Mouse (Mus musculus) lung, adult 2 months (tissue): ENCODE measurements around the gene Ntn1.

ENCODE experiments used
- CTCF ChIP-seq: fragments of 200-500 bp; IDR thresholded peaks from 2 replicates; pipeline ENCODE4 v1.5.1; 2011; ENCODE audit warnings: mild to moderate bottlenecking, low read length, control low read depth; ENCODE audit not compliant: insufficient read depth
- POLR2A ChIP-seq: fragments of 200-500 bp; IDR thresholded peaks from 2 replicates; pipeline ENCODE4 v1.6.1; 2011; ENCODE audit warnings: low read depth, mild to moderate bottlenecking, control low read depth, low read length, borderline replicate concordance; ENCODE audit errors: extremely low read depth

GRCm38 (mm10) chr11:68199103-68199502, 201.5 kb downstream of the Ntn1 start:
- no peak for TF ChIP-seq CTCF
- no peak for TF ChIP-seq POLR2A
